In genomic region chr7:73245431-73245830, GRCm38 (mm10) we compare ENCODE assay signal across 25 mouse cellular contexts.
DNase-seq lines count a peak whose midpoint lies in the region; TF ChIP-seq lines count a peak whose summit lies in the region.
"Had no signal": no experiment of that assay in that cellular context is flagged by ENCODE, and none has a peak within 500 bp of the region (broad histone marks: within the 10 kb centered on the region; RNA-seq: fewer than 3 reads in every experiment).

No protein-coding gene starts in this region.

- DNase-seq in gastrocnemius, adult 2 months: peak; percentile 28
- no peak for DNase-seq in gastrocnemius, postnatal 10 days
- DNase-seq in kidney, postnatal 10 days: peak; percentile 33
- no peak for DNase-seq in kidney, postnatal 25 days
- peak; percentile 18 for DNase-seq in gastrocnemius, postnatal 25 days
- peak; percentile 49 for DNase-seq in heart, postnatal 4 days
- no peak for DNase-seq in spleen, postnatal 14 days (ENCODE audit: low spot score in 2 of 2)
- DNase-seq in adrenal gland, postnatal 25 days: no peak
- DNase-seq: adrenal gland, adult 8-10 months; cerebellum, adult 8-10 months; cerebellum, postnatal 36 days; embryo, embryonic 11 days; liver, embryonic 13.5 days; lung, adult 2 months; thymus, postnatal 25 days had no signal

- intact Hi-C loops in gastrocnemius, adult 2 months (cut with DNase I): no loop called here

- H3K4me3 ChIP-seq in gastrocnemius, adult 2 months: no peak overlapping the region
- H3K4me3 ChIP-seq: embryonic facial prominence, embryonic 13.5 days; erythroblast, embryonic 14.5 days; forebrain, embryonic 12.5 days; heart, adult 2 months; hindbrain, embryonic 15.5 days; left cerebral cortex, adult 2 months; liver, embryonic 13.5 days; megakaryocyte, embryonic 14.5 days; midbrain, embryonic 13.5 days; neural tube, embryonic 12.5 days; stomach, embryonic 15.5 days had no signal

- 0 out of 2 replicates have a peak overlapping the region, but pooled peaks have one; percentile 29 for H3K27ac ChIP-seq in gastrocnemius, adult 2 months
- H3K27ac ChIP-seq: embryonic facial prominence, embryonic 13.5 days; forebrain, embryonic 12.5 days; heart, adult 2 months; hindbrain, embryonic 15.5 days; left cerebral cortex, adult 2 months; liver, embryonic 13.5 days; midbrain, embryonic 13.5 days; neural tube, embryonic 12.5 days; stomach, embryonic 15.5 days had no signal

- TF ChIP-seq CTCF in gastrocnemius, adult 2 months (IDR thresholded peaks at IDR 0.05): no peak

Comparison
In these comparisons a context has a peak if more than half of its experiments do, and no peak if none do; other contexts are left out.
1. DNase-seq: peak in gastrocnemius, adult 2 months (single experiment), kidney, postnatal 10 days (single experiment), gastrocnemius, postnatal 25 days (single experiment) and heart, postnatal 4 days (single experiment); none in gastrocnemius, postnatal 10 days (single experiment), kidney, postnatal 25 days (0 of 2), spleen, postnatal 14 days (0 of 2) and adrenal gland, postnatal 25 days (single experiment).